Mouse (Mus musculus): Measurements from ENCODE around the gene Kyat3. TPM values are rescaled to one million over a fixed set of nuclear protein-coding genes. Genes with fewer than 3 reads are reported as not detected.

The Kyat3 gene
- polyA plus RNA-seq, 1 experiment from 2014 or later, result 28.0 TPM

GRCm38 (mm10) chr3:142745076-142745475, 44.2 kb downstream of the Kyat3 start:
- H3K4me3 ChIP-seq (ENCODE audit: low read length), result no peak overlapping the region
- no peaks in the 10 kb centered on the region for H3K9me3 ChIP-seq (ENCODE audit: low read length)
- no peak for ATAC-seq (ENCODE audit: low FRiP score, low TSS enrichment)
- no peaks in the 10 kb centered on the region for H3K36me3 ChIP-seq (ENCODE audit: insufficient read depth, low read length)
- H3K27ac ChIP-seq (ENCODE audit: low read length), result no peak overlapping the region
- no peak overlapping the region for H3K4me2 ChIP-seq (replicated peaks; ENCODE audit: low read depth, low read length)
- no peaks in the 10 kb centered on the region for H3K4me1 ChIP-seq (ENCODE audit: insufficient read depth, low read length)
- H3K27me3 ChIP-seq (ENCODE audit: insufficient read depth, low read length), result no peaks in the 10 kb centered on the region
- WGBS, result 94% methylated on average over 2 of the region's 2 CpGs
- no peak overlapping the region for H3K9ac ChIP-seq (replicated peaks; ENCODE audit: low read length)

DNA sequence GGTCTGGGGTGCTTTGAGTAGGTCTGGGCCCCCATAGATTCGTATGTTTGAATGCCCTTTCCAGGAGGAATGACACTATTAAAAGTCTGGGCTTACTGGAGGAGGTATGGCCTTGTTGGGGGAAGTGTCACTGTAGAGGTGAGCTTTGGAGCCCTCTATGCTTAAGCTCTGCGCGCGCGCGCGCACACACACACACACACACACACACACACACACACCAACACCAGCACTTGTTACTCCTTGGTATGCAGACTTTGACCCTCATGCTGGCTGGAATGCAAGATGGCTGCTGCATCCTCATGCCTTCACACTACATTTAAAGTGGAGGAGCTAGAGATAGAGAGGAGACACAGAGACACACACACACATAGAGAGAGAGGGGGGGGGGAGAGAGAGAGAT, 46.8 kb downstream of the Kyat3 start:
- Histone ChIP-seq H3K4me2 (replicated peaks; ENCODE audit: low read depth, low read length) (no peak overlapping the region), H3K4me1 (ENCODE audit: insufficient read depth, low read length) (no peaks in the 10 kb centered on the region), H3K27ac (ENCODE audit: low read length) (no peak overlapping the region), H3K9ac (replicated peaks; ENCODE audit: low read length) (no peak overlapping the region), H3K36me3 (ENCODE audit: insufficient read depth, low read length) (no peaks in the 10 kb centered on the region), H3K27me3 (ENCODE audit: insufficient read depth, low read length) (no peaks in the 10 kb centered on the region), H3K4me3 (ENCODE audit: low read length) (no peak overlapping the region), H3K9me3 (ENCODE audit: low read length) (no peaks in the 10 kb centered on the region)
- WGBS, result 89% methylated on average over 7 of the region's 7 CpGs
- ATAC-seq (ENCODE audit: low FRiP score, low TSS enrichment), result peak; percentile 59

GRCm38 (mm10) chr3:142749131-142749530, 48.3 kb downstream of the Kyat3 start:
- no peak overlapping the region for H3K9ac ChIP-seq (replicated peaks; ENCODE audit: low read length)
- H3K27me3 ChIP-seq (ENCODE audit: insufficient read depth, low read length), result no peaks in the 10 kb centered on the region
- no peak overlapping the region for H3K4me2 ChIP-seq (replicated peaks; ENCODE audit: low read depth, low read length)
- H3K4me3 ChIP-seq (ENCODE audit: low read length), result no peak overlapping the region
- H3K9me3 ChIP-seq (ENCODE audit: low read length), result no peaks in the 10 kb centered on the region
- H3K36me3 ChIP-seq (ENCODE audit: insufficient read depth, low read length), result no peaks in the 10 kb centered on the region
- no peak for ATAC-seq (ENCODE audit: low FRiP score, low TSS enrichment)
- no peaks in the 10 kb centered on the region for H3K4me1 ChIP-seq (ENCODE audit: insufficient read depth, low read length)
- 86% methylated on average over 16 of the region's 16 CpGs for WGBS
- H3K27ac ChIP-seq (ENCODE audit: low read length), result no peak overlapping the region

DNA sequence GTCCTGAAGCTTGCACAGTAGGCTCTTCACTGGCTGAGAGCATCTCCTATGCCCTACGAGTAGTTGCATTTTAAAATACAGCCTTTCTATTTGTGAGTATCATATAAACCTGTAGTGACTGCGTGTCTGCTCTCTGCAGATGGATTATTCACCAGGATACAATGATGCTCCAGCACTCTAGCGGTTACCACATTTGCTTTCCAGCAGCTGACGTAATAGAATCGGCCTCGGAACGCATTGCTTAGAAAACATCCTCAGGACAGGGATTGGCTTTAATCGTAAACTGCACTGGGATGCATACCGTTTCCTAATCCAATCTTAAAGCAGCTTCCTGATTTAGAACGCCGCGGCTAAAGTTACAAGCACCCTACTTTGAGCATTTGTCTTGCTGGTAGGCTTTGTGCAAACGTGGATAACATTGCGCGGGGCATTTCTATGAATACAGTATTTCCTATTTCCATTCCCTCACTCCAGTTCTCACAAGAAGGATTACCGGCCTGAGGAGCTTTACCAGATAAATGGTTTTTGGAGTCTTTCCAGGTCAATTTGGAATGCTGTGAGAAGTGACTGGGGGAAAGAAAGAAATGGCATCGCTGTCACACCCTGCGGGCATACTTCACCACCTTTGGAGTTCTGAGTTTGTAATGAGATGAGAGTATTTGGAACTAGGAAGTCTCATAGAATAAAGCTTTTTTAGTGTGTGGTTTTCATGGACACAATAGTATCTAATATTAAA, 54.4 kb downstream of the Kyat3 start:
- no peak overlapping the region for H3K27ac ChIP-seq (ENCODE audit: low read length)
- H3K4me1 ChIP-seq (ENCODE audit: insufficient read depth, low read length), result no peaks in the 10 kb centered on the region
- no peak overlapping the region for H3K4me3 ChIP-seq (ENCODE audit: low read length)
- H3K9me3 ChIP-seq (ENCODE audit: low read length), result no peaks in the 10 kb centered on the region
- no peaks in the 10 kb centered on the region for H3K36me3 ChIP-seq (ENCODE audit: insufficient read depth, low read length)
- no peak overlapping the region for H3K9ac ChIP-seq (replicated peaks; ENCODE audit: low read length)
- WGBS, result 87% methylated on average over 18 of the region's 18 CpGs
- no peak for ATAC-seq (ENCODE audit: low FRiP score, low TSS enrichment)
- H3K27me3 ChIP-seq (ENCODE audit: insufficient read depth, low read length), result no peaks in the 10 kb centered on the region
- H3K4me2 ChIP-seq (replicated peaks; ENCODE audit: low read depth, low read length), result no peak overlapping the region

DNA sequence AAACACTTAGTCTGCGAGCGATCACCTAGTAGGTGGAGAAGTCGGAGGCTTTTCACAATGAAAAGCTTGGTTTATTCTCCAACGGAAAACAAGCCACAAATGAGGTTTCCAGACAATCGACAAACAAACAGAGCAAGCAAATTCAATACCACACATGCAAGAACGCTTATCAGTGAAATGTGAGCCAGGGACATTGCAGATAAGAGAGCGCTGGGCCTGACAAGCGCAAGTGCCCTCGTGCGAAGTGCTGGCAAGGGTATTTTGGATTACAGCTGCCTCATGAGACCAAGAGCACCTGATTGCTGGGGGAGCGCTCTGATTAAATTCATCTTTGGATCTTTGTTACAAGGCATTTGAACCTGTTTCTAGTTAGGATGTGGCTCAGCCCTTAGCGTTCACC, 57.0 kb downstream of the Kyat3 start:
- no peak for ATAC-seq (ENCODE audit: low FRiP score, low TSS enrichment)
- Histone ChIP-seq H3K27ac (ENCODE audit: low read length) (no peak overlapping the region), H3K9ac (replicated peaks; ENCODE audit: low read length) (no peak overlapping the region), H3K36me3 (ENCODE audit: insufficient read depth, low read length) (no peaks in the 10 kb centered on the region), H3K4me3 (ENCODE audit: low read length) (no peak overlapping the region), H3K9me3 (ENCODE audit: low read length) (no peaks in the 10 kb centered on the region), H3K4me1 (ENCODE audit: insufficient read depth, low read length) (no peaks in the 10 kb centered on the region), H3K27me3 (ENCODE audit: insufficient read depth, low read length) (no peaks in the 10 kb centered on the region), H3K4me2 (replicated peaks; ENCODE audit: low read depth, low read length) (no peak overlapping the region)
- WGBS, result 66% methylated on average over 12 of the region's 12 CpGs

- Histone ChIP-seq H3K36me3 (ENCODE audit: insufficient read depth, low read length) (no peaks in the 10 kb centered on the region), H3K4me2 (replicated peaks; ENCODE audit: low read depth, low read length) (no peak overlapping the region), H3K9ac (replicated peaks; ENCODE audit: low read length) (no peak overlapping the region), H3K27me3 (ENCODE audit: insufficient read depth, low read length) (no peaks in the 10 kb centered on the region), H3K27ac (ENCODE audit: low read length) (no peak overlapping the region), H3K4me1 (ENCODE audit: insufficient read depth, low read length) (no peaks in the 10 kb centered on the region), H3K4me3 (ENCODE audit: low read length) (no peak overlapping the region), H3K9me3 (ENCODE audit: low read length) (no peaks in the 10 kb centered on the region)
- no peak for ATAC-seq (ENCODE audit: low FRiP score, low TSS enrichment)
- 92% methylated on average over 7 of the region's 7 CpGs for WGBS
Measured at GRCm38 (mm10) chr3:142758593-142758992, 57.7 kb downstream of the Kyat3 start.

- no peaks in the 10 kb centered on the region for H3K27me3 ChIP-seq (ENCODE audit: insufficient read depth, low read length)
- ATAC-seq (ENCODE audit: low FRiP score, low TSS enrichment), result no peak
- H3K4me2 ChIP-seq (replicated peaks; ENCODE audit: low read depth, low read length), result no peak overlapping the region
- no peak overlapping the region for H3K9ac ChIP-seq (replicated peaks; ENCODE audit: low read length)
- WGBS, result 82% methylated on average over 6 of the region's 6 CpGs
- peaks cover 5% of the 10 kb centered on the region; the same call in 1 of the 2 replicates for H3K4me1 ChIP-seq (ENCODE audit: insufficient read depth, low read length)
- no peaks in the 10 kb centered on the region for H3K36me3 ChIP-seq (ENCODE audit: insufficient read depth, low read length)
- H3K9me3 ChIP-seq (ENCODE audit: low read length), result no peaks in the 10 kb centered on the region
- no peak overlapping the region for H3K27ac ChIP-seq (ENCODE audit: low read length)
- H3K4me3 ChIP-seq (ENCODE audit: low read length), result no peak overlapping the region
Measured at GRCm38 (mm10) chr3:142760356-142760755, 59.5 kb downstream of the Kyat3 start.

DNA sequence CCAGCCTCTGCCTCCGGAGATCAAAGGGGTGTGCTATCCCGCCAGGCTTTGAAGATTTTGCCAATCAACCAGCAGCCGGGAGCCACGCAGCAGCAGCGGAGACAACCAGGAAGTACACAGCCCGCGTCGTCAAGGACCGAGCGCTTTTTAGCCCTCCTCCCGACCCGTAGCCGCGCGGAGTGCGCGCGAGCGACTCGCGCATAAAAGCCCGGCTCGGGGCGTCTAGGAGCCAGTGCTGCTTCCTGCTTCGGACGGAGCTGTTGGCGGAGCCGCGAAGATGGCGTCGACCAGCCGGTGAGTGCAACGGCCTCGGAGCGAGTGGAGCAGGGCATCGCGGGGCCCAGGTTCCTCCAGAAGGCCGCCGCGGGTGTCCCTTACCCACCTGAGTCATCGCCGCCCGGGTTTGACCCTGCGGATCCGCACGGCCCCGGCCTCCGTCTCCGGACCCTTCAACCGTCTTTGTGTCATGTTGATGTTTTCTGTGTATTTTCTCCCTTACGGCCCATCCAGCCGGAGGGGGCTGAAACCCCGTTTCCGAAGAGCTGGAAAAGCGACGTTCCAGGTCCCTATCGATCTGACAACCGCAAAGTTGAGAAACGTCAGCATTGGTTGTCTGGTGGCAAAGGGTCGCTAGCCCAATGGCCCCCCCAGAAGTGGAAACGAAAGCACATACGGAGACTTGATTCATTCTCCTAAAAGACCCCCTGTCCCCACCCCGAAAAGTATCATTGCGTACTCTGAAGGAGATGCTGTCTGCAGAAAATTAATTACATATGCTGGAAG, 64.3 kb downstream of the Kyat3 start, which contains the start of gene Gtf2b:
Gene Gtf2b (plus strand): TSS at position 51 of the 783 bp plus-strand sequence.
- Histone ChIP-seq H3K9ac (replicated peaks; ENCODE audit: low read length) (peak within 1 kb of the TSS; percentile 97), H3K9me3 (ENCODE audit: low read length) (no peaks in the 10 kb centered on the region), H3K36me3 (ENCODE audit: insufficient read depth, low read length) (no peaks in the 10 kb centered on the region), H3K4me2 (replicated peaks; ENCODE audit: low read depth, low read length) (peak within 1 kb of the TSS; percentile 92), H3K4me1 (ENCODE audit: insufficient read depth, low read length) (peaks cover 18% of the 10 kb centered on the region), H3K4me3 (ENCODE audit: low read length) (peak within 1 kb of the TSS; percentile 91), H3K27me3 (ENCODE audit: insufficient read depth, low read length) (no peaks in the 10 kb centered on the region), H3K27ac (ENCODE audit: low read length) (peak within 1 kb of the TSS; percentile 87)
- WGBS, result under 1% methylated on average over 64 of the region's 64 CpGs
- ATAC-seq (ENCODE audit: low FRiP score, low TSS enrichment), result peak; percentile 99

DNA sequence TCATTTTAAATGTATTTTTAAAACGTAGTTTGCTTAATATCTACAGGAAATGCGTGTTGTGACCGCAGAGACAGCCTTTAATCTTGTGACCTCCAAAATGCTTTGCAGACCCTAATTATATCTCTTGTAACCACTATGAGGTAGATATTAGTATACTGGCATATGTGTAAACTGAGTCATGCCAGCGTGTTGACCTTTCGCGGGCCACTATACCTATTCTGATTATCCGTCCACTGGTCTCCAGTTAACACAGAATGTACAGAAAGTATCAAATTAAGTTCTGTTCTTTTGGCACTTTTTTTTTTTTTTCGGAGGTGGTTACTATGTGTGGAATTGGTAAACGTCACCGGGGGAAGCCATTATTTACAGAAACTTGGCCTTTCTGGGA, 64.9 kb downstream of the Kyat3 start:
- WGBS, result 16% methylated on average over 10 of the region's 10 CpGs

GRCm38 (mm10) chr3:142768498-142768897, 67.6 kb downstream of the Kyat3 start:
- peaks cover 6% of the 10 kb centered on the region; the same call in 1 of the 2 replicates for H3K36me3 ChIP-seq (ENCODE audit: insufficient read depth, low read length)
- no peak overlapping the region for H3K4me2 ChIP-seq (replicated peaks; ENCODE audit: low read depth, low read length)
- 92% methylated on average over 6 of the region's 6 CpGs for WGBS
- H3K9me3 ChIP-seq (ENCODE audit: low read length), result no peaks in the 10 kb centered on the region
- peaks cover 18% of the 10 kb centered on the region for H3K4me1 ChIP-seq (ENCODE audit: insufficient read depth, low read length)
- H3K4me3 ChIP-seq (ENCODE audit: low read length), result no peak overlapping the region
- H3K27me3 ChIP-seq (ENCODE audit: insufficient read depth, low read length), result no peaks in the 10 kb centered on the region
- H3K9ac ChIP-seq (replicated peaks; ENCODE audit: low read length), result no peak overlapping the region
- no peak for ATAC-seq (ENCODE audit: low FRiP score, low TSS enrichment)
- no peak overlapping the region for H3K27ac ChIP-seq (ENCODE audit: low read length)

More for the DNA sequence above, 64.9 kb downstream of the Kyat3 start:
- peak overlapping the region; percentile 91 for H3K4me3 ChIP-seq (ENCODE audit: low read length)
- no peak for ATAC-seq (ENCODE audit: low FRiP score, low TSS enrichment)
- H3K9me3 ChIP-seq (ENCODE audit: low read length), result no peaks in the 10 kb centered on the region
- H3K9ac ChIP-seq (replicated peaks; ENCODE audit: low read length), result peak overlapping the region; percentile 97
- H3K36me3 ChIP-seq (ENCODE audit: insufficient read depth, low read length), result no peaks in the 10 kb centered on the region
- H3K4me2 ChIP-seq (replicated peaks; ENCODE audit: low read depth, low read length), result peak overlapping the region; percentile 92
- H3K4me1 ChIP-seq (ENCODE audit: insufficient read depth, low read length), result peaks cover 18% of the 10 kb centered on the region
- no peak overlapping the region for H3K27ac ChIP-seq (ENCODE audit: low read length)
- no peaks in the 10 kb centered on the region for H3K27me3 ChIP-seq (ENCODE audit: insufficient read depth, low read length)

Measured in kidney, embryonic 16.5 days (tissue).